Mouse (Mus musculus): ENCODE measurements around the gene Xpo4.

DNA sequence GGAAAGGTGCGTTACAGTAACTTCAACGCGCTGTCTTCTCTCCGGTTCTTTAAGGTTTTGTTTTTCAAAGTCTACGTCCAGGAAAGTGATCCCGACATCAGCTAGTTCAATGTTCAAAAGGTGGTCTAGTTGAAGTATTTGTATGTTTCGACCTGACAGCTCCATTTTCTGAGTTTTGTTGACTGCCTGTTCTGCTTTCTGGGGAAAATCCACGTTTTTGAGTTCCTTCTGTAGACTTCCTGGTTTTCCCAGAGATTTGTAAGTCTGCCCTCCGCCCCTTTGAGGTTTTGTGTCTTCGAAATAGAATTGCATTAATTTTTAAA, 359 bp upstream of the Xpo4 start:
- TF ChIP-seq ZNF384 (IDR thresholded peaks at IDR 0.05; ENCODE audit: low read depth, low read length) (no peak), CHD2 (IDR thresholded peaks at IDR 0.05; ENCODE audit: low read depth, low read length) (no peak)

All from ES-E14 (cell line).